Mouse (Mus musculus): ENCODE measurements at regions not wholly inside any gene's neighbourhood (a gene's known extent, or its start where the extent isn't known, plus 50 kb on each side); places are given as distances from the start of the nearest gene placed in this dataset. TPM values are rescaled to one million over a fixed set of nuclear protein-coding genes. Genes with fewer than 3 reads are reported as not detected.

- 80% methylated on average over 3 of the region's 3 CpGs for WGBS
- ATAC-seq (replicated peaks) = no peak
- no peak overlapping the region for H3K9ac ChIP-seq (replicated peaks)
These were observed 573.9 kb downstream of the Plxdc2 start for GRCm38 (mm10) chr2:16929974-16930373.

GRCm38 (mm10) chr2:16959432-16959831, 603.3 kb downstream of the Plxdc2 start:
- Histone ChIP-seq H3K36me3 (no peaks in the 10 kb centered on the region), H3K27me3 (no peaks in the 10 kb centered on the region), H3K4me2 (replicated peaks) (no peak overlapping the region), H3K4me1 (no peaks in the 10 kb centered on the region), H3K9ac (replicated peaks) (no peak overlapping the region), H3K9me3 (no peaks in the 10 kb centered on the region), H3K4me3 (no peak overlapping the region), H3K27ac (replicated peaks) (no peak overlapping the region)
- no peak for ATAC-seq (replicated peaks)
- WGBS = 92% methylated on average over 3 of the region's 3 CpGs

More at GRCm38 (mm10) chr2:16929974-16930373, 573.9 kb downstream of the Plxdc2 start:
- Histone ChIP-seq H3K4me1 (no peaks in the 10 kb centered on the region), H3K9me3 (no peaks in the 10 kb centered on the region), H3K36me3 (no peaks in the 10 kb centered on the region), H3K27ac (replicated peaks) (no peak overlapping the region), H3K27me3 (no peaks in the 10 kb centered on the region), H3K4me2 (replicated peaks) (no peak overlapping the region), H3K4me3 (no peak overlapping the region)

GRCm38 (mm10) chr2:16977380-16977779, 621.3 kb downstream of the Plxdc2 start:
- H3K4me2 ChIP-seq (replicated peaks) = no peak overlapping the region
- H3K27me3 ChIP-seq = no peaks in the 10 kb centered on the region
- no peak overlapping the region for H3K27ac ChIP-seq (replicated peaks)
- H3K9me3 ChIP-seq = no peaks in the 10 kb centered on the region
- H3K4me1 ChIP-seq = no peaks in the 10 kb centered on the region
- H3K9ac ChIP-seq (replicated peaks) = no peak overlapping the region
- H3K36me3 ChIP-seq = no peaks in the 10 kb centered on the region
- WGBS = 5% methylated on average over 4 of the region's 4 CpGs
- no peak for ATAC-seq (replicated peaks)
- H3K4me3 ChIP-seq = no peak overlapping the region

GRCm38 (mm10) chr2:16982823-16983222, 626.7 kb downstream of the Plxdc2 start:
- 82% methylated on average over 1 of the region's 1 CpGs for WGBS
- Histone ChIP-seq H3K9me3 (no peaks in the 10 kb centered on the region), H3K27me3 (no peaks in the 10 kb centered on the region), H3K27ac (replicated peaks) (no peak overlapping the region), H3K4me3 (no peak overlapping the region), H3K9ac (replicated peaks) (no peak overlapping the region), H3K4me1 (no peaks in the 10 kb centered on the region), H3K4me2 (replicated peaks) (no peak overlapping the region), H3K36me3 (no peaks in the 10 kb centered on the region)
- no peak for ATAC-seq (replicated peaks)

GRCm38 (mm10) chr2:16983583-16984221, 627.6 kb downstream of the Plxdc2 start:
- Histone ChIP-seq H3K27ac (replicated peaks) (no peak overlapping the region), H3K9ac (replicated peaks) (no peak overlapping the region), H3K4me1 (no peaks in the 10 kb centered on the region), H3K4me3 (no peak overlapping the region), H3K4me2 (replicated peaks) (no peak overlapping the region), H3K36me3 (no peaks in the 10 kb centered on the region), H3K9me3 (no peaks in the 10 kb centered on the region), H3K27me3 (no peaks in the 10 kb centered on the region)
- WGBS = 90% methylated on average over 5 of the region's 5 CpGs
- no peak for ATAC-seq (replicated peaks)

Small RNA genes in the stretch of these regions (microRNA-seq; reads per million reads assigned to microRNA genes)
- not detected for gene Gm24933

Data from forebrain, embryonic 15.5 days (tissue).